Mouse (Mus musculus) right cerebral cortex, adult 2 months (tissue): ENCODE data around the gene Gm4981.
"Not testable (repeated sequence)": the region's sequence is repeated elsewhere in the genome, so short reads cannot be mapped to it uniquely, and the experiment has no call there.

Experiments used
- DNase-seq, 2 experiments: peaks; one replicate each; pipeline ENCODE4 v3.0.0; 2021 to 2022; ENCODE audit warnings: low spot score in 2 of 2

Gene Gm4981

DNA sequence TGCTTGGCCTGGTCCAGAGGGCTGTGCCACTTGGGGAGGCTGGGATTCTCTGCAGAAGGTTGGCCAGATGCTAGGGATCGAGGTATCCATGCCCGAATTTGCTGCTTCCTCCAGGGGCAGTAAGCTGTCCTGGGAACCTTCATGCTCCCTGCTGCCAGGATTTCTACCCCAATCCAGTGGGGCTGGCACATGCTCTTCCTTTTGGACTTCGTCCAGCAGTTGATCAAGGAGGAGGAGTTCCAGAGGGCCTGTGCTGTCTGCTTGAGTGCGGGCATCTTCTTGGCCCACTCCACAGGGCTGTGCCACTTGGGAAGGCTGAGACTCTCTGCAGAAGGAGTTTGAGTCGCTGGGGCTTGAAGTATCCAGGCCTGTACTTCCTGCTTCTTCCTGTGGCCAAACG is 13.3 kb downstream of the Gm4981 start:
- DNase-seq, result not testable (repeated sequence)

DNA sequence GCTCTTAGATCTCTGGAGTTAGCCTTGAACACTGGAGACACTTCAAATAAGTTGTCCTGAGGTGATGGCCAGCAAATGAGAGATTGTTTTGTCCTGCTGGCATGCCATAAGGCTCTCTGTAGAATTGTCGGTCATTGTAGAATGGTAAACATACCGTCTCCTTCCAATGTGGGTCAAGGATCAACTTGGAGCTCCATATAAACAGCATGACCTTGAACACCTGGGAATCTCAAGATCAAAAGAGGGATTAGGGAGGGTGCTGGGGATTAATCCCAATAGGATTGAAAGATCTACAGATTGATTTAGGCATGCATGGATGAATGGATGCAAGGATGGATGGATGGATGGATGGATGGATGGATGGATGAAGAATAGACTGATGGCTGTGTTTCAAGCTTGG is 14.9 kb downstream of the Gm4981 start:
- DNase-seq, result not testable (repeated sequence)

GRCm38 (mm10) chr10:58220726-58221125 is 15.8 kb downstream of the Gm4981 start:
- DNase-seq, result no peak

- no peak for DNase-seq
Observed at GRCm38 (mm10) chr10:58217366-58217765, 19.1 kb downstream of the Gm4981 start.

DNA sequence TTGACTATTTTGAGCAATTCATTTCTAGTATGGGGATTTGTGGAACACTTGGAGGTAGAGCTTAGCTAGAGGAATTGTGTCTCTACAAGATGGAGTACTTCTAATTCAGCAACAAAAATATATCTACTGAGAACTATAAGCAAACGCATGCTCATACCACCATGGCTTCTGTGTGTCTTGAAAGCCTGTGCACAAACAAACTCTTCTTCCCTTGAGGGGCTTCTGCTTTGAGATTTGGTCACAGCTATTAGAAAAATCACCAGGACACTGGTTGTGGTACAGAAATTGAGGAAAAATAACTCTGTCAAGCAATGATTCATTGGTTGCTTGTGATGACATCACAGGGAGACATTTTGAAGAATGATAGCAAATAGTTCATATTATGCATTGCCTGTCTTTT is 21.1 kb downstream of the Gm4981 start:
- no peak for DNase-seq

GRCm38 (mm10) chr10:58214934-58215333 is 21.6 kb downstream of the Gm4981 start:
- DNase-seq, result no peak

DNA sequence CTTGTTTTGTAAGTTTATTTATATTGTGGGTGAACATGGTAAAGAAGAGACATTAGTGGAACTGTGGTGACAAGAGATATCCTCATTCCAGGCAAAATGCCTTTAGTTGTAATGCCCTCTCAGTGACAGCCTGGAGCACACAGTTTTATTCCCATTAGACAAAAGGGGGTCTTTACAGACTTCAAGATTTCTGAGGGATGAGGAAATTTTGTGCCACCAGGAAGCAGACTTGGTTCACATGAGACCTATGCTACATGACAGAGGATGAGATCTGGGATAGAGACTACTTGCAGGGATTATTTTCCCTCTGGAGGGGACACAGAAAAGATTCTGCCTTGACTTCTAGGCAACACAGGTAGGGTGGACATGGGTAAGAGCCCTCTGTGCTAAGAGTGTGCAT is 22.0 kb downstream of the Gm4981 start:
- DNase-seq, result no peak

GRCm38 (mm10) chr10:58212230-58212629 is 24.3 kb downstream of the Gm4981 start:
- no peak for DNase-seq

DNA sequence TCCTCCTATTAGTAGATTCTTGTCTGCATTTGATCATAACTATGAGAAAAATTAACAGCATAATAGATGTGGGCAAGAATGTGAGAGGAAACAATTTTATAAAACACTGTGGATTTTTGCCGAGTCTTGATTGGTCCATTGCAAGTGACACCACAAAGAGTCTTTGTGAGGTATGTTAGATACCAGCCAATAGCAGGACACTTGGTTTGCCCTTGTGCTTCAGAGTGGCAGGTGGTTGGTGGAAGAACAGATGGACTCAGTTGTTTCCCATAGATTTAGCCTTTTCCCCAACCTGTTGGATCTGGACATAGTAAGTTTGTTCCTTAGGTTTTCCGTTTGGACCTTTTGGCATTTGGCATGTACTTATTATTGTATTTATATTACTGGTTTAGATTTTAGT is 25.3 kb downstream of the Gm4981 start:
- no peak for DNase-seq

GRCm38 (mm10) chr10:58210514-58210913 is 26.0 kb downstream of the Gm4981 start:
- no peak for DNase-seq

GRCm38 (mm10) chr10:58209710-58210467 is 26.6 kb downstream of the Gm4981 start:
- no peak for DNase-seq

DNA sequence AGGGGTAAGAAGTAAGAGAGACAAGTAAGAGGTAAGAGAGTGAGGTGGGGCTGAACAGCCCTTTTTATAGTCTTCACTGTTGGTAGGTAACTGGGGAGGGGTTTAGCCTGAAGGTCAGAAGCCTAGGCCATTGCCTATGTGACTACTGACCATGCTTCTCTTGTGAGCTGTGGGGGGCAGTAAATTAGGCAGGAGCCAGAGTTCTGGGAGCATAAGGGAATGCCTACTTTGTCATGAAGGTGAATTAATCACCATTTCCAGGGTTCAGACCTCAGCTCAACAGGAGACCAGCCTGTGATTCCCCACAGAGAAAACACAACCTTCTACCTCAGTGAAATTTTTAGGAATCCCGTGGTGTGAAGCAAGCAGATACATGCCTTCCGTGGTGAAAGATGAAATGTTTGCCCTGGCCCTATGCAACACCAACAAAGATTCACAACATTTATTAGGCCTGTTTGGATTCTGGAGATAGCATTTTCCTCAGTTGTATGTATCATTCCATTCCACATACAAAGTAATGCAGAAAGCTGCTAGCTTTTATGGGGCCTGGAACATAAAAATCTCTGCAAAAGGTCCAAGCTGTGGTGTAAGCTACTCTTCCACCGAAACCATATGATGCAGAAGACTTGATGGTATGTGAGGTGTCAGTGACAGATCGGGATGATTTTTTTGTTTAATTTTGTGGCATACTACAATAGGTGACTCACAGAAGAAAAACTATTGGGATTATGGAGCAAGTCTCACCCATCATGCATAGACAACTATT is 29.7 kb downstream of the Gm4981 start:
- no peak for DNase-seq

GRCm38 (mm10) chr10:58205986-58206385 is 30.5 kb downstream of the Gm4981 start:
- DNase-seq, result no peak
